Mouse (Mus musculus): ENCODE measurements around the gene Dtnbp1.

DNA sequence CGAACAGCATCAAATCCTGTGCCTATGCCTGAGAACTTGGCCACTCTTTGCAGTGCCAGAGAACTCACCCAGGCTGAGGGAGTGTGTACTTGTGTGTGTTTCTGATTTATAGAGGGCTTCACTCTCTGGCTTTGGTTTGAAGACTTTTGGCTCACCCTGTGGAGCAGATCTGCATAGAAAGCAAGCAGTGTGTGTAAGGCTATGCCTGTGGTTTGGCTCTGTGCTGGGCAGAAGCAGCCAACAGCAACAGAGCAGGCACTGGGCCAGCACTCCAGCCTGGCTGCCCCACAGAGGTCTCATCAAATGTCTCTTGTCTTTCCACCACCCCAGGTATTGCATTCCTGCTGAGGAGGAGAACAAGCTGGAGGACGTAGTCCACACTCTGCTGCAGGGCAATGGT is 89.1 kb downstream of the Dtnbp1 start:
- no peak for TF ChIP-seq CTCF (IDR thresholded peaks at IDR 0.05; ENCODE audit: low read depth, low read length)
- no peak for TF ChIP-seq POLR2A (IDR thresholded peaks at IDR 0.05; ENCODE audit: extremely low read depth, insufficient read depth, low read length)

All from liver, adult 2 months (tissue).